Mouse (Mus musculus) forebrain, embryonic 15.5 days (tissue): ENCODE data around the gene Esyt2. TPM values are rescaled to one million over a fixed set of nuclear protein-coding genes. Genes with fewer than 3 reads are reported as not detected.
"Not testable (repeated sequence)": the region's sequence is repeated elsewhere in the genome, so short reads cannot be mapped to it uniquely, and the experiment has no call there.

Source experiments
- ATAC-seq: fragments of 200-750 bp; cut with Nextera tagmentation; replicated peaks from 2 replicates; pipeline ENCODE4 v1.8.0; 2017; ENCODE audit warnings: mild to moderate bottlenecking, moderate TSS enrichment, moderate library complexity
- H3K27ac ChIP-seq: fragments of 300-500 bp; sonication (generic); replicated peaks from 2 replicates; pipeline ENCODE4 v1.5.1; 2015; ENCODE audit warnings: mild to moderate bottlenecking, inconsistent platforms
- H3K27me3 ChIP-seq: fragments of 300-500 bp; sonication (generic); 2 replicates; pipeline ENCODE4 v1.6.1; 2015; ENCODE audit warnings: inconsistent platforms
- H3K36me3 ChIP-seq: fragments of 300-500 bp; sonication (generic); 2 replicates; pipeline ENCODE4 v1.6.1; 2015; ENCODE audit warnings: mild to moderate bottlenecking, inconsistent platforms
- H3K4me1 ChIP-seq: fragments of 300-500 bp; sonication (generic); 2 replicates; pipeline ENCODE4 v1.6.1; 2015; ENCODE audit warnings: inconsistent platforms
- H3K4me2 ChIP-seq: fragments of 300-500 bp; sonication (generic); replicated peaks from 2 replicates; pipeline ENCODE4 v1.6.1; 2015; ENCODE audit warnings: mild to moderate bottlenecking, inconsistent platforms
- H3K4me3 ChIP-seq: fragments of 300-500 bp; sonication (generic); 2 replicates; pipeline ENCODE4 v1.5.1; 2015; ENCODE audit warnings: mild to moderate bottlenecking, inconsistent platforms
- H3K9ac ChIP-seq: fragments of 300-500 bp; sonication (generic); replicated peaks from 2 replicates; pipeline ENCODE4 v1.6.1; 2015; ENCODE audit warnings: mild to moderate bottlenecking, inconsistent platforms
- H3K9me3 ChIP-seq: fragments of 300-500 bp; sonication (generic); 2 replicates; pipeline ENCODE4 v1.6.1; 2016; ENCODE audit warnings: inconsistent platforms
- WGBS: fragments of 180-500 bp; shearing (Covaris S2); methylation state at CpG from one replicate; pipeline ENCODE4 v1.1.7; 2015; ENCODE audit warnings: mixed read lengths; 5-methylcytosine and 5-hydroxymethylcytosine counted together
- polyA plus RNA-seq: library from polyadenylated mRNA; unstranded; fragments of >200 nt; fragmentation: Nextera tagmentation; extraction: Ambion mirVana; gene quantifications from 2 replicates; pipeline ENCODE4 v1.2.1, GENCODE M21; 2015

Esyt2 gene
- polyA plus RNA-seq, 1 experiment from 2014 or later, result 13.0 TPM

DNA sequence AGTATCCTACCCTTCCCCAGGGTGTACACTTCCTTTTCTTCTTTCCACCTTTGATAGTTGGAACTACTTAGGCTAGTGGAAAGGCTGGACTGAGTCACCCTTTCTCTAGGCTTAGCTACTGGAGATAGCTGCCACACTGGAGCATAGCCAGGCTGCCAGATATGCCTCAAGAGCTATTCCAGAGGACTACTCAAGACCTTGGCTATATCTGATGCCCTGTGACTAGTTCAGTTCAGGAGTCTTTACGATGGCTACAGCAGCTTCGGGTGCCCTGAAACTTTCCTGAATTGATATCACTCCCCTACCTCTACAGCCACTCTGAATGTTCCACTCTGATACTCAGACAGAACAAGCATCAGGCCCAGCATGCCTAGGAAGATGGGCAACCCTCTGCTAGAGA is 16.2 kb upstream of the Esyt2 start:
- no peak overlapping the region for H3K9ac ChIP-seq
- 97% methylated on average over 2 of the region's 2 CpGs for WGBS
- no peaks in the 10 kb centered on the region for H3K9me3 ChIP-seq
- H3K4me2 ChIP-seq, result no peak overlapping the region
- no peaks in the 10 kb centered on the region for H3K36me3 ChIP-seq
- no peak overlapping the region for H3K27ac ChIP-seq
- no peak for ATAC-seq
- no peak overlapping the region for H3K4me3 ChIP-seq
- H3K27me3 ChIP-seq, result no peaks in the 10 kb centered on the region
- H3K4me1 ChIP-seq, result peaks cover 9% of the 10 kb centered on the region; the same call in 1 of the 2 replicates

- H3K36me3 ChIP-seq, result no peaks in the 10 kb centered on the region
- no peak overlapping the region for H3K4me2 ChIP-seq
- no peak overlapping the region for H3K4me3 ChIP-seq
- no peak overlapping the region for H3K9ac ChIP-seq
- H3K27ac ChIP-seq, result no peak overlapping the region
- no peak for ATAC-seq
- no peaks in the 10 kb centered on the region for H3K27me3 ChIP-seq
- H3K4me1 ChIP-seq, result peaks cover 9% of the 10 kb centered on the region; the same call in 1 of the 2 replicates
- no peaks in the 10 kb centered on the region for H3K9me3 ChIP-seq
- 82% methylated on average over 2 of the region's 2 CpGs for WGBS
Observed at GRCm38 (mm10) chr12:116265275-116265674, 15.7 kb upstream of the Esyt2 start.

DNA sequence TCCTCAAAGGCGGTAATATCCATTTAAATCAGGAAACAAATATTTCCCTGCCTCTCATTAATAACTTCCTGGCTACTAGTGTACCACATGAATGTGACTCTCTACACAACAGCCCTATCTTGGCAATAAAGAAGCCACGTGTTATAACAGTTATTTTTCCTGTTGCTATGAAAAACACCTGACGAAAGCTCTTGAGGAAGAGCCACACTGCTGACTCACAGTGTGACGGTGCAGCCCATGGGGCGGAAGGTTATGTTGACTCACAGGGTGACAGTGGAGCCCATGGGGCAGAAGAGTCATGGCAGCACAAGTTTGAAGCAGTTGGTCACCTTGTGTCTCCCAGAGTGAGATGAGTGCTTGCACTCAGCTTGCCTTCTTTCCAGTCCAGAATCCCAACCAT is 11.5 kb upstream of the Esyt2 start:
- Histone ChIP-seq H3K9ac (no peak overlapping the region), H3K9me3 (no peaks in the 10 kb centered on the region), H3K27ac (no peak overlapping the region), H3K4me3 (no peak overlapping the region), H3K4me2 (no peak overlapping the region), H3K4me1 (no peaks in the 10 kb centered on the region), H3K27me3 (no peaks in the 10 kb centered on the region), H3K36me3 (no peaks in the 10 kb centered on the region)
- WGBS, result 87% methylated on average over 5 of the region's 5 CpGs
- ATAC-seq, result no peak

DNA sequence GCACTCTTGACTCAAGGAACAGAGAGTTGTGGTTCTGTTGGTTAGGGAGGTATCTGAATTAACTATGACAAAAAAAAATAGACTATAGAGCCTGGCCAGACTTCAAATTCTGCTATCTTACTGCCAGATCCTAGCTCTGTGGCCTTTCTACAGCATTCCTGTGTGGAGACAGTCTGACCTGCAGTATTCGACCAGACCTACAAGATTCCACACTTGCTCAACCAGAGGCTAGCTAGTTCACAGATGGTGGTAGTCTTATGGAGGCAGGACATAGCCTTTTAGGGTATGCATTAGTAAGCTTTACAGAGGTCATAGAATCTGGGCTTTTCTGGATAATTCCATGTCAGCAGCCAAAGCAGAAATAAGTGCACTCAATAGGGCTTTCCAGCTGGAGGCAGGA is 10.5 kb upstream of the Esyt2 start:
- Histone ChIP-seq H3K9ac (no peak overlapping the region), H3K27ac (no peak overlapping the region), H3K27me3 (no peaks in the 10 kb centered on the region), H3K9me3 (no peaks in the 10 kb centered on the region), H3K4me3 (no peak overlapping the region), H3K4me2 (no peak overlapping the region), H3K36me3 (no peaks in the 10 kb centered on the region), H3K4me1 (no peaks in the 10 kb centered on the region)
- WGBS, result 91% methylated on average over 1 of the region's 1 CpGs
- ATAC-seq, result no peak

- H3K9ac ChIP-seq, result no peak overlapping the region
- no peak overlapping the region for H3K4me2 ChIP-seq
- H3K36me3 ChIP-seq, result no peaks in the 10 kb centered on the region
- no peaks in the 10 kb centered on the region for H3K9me3 ChIP-seq
- no peaks in the 10 kb centered on the region for H3K4me1 ChIP-seq
- H3K27me3 ChIP-seq, result no peaks in the 10 kb centered on the region
- no peak overlapping the region for H3K4me3 ChIP-seq
- 100% methylated on average over 2 of the region's 2 CpGs for WGBS
- ATAC-seq, result no peak
- H3K27ac ChIP-seq, result no peak overlapping the region
Observed at GRCm38 (mm10) chr12:116271071-116271470, 9.9 kb upstream of the Esyt2 start.

GRCm38 (mm10) chr12:116273733-116274132 is 7.3 kb upstream of the Esyt2 start:
- Histone ChIP-seq H3K9ac (no peak overlapping the region), H3K27ac (no peak overlapping the region), H3K9me3 (no peaks in the 10 kb centered on the region), H3K4me1 (no peaks in the 10 kb centered on the region), H3K27me3 (no peaks in the 10 kb centered on the region), H3K4me3 (no peak overlapping the region), H3K36me3 (no peaks in the 10 kb centered on the region), H3K4me2 (no peak overlapping the region)
- WGBS, result 48% methylated on average over 1 of the region's 1 CpGs
- ATAC-seq, result no peak

- H3K27me3 ChIP-seq, H3K4me3 ChIP-seq, H3K9ac ChIP-seq, H3K36me3 ChIP-seq, H3K9me3 ChIP-seq, H3K27ac ChIP-seq, ATAC-seq, H3K4me2 ChIP-seq, H3K4me1 ChIP-seq: not testable (repeated sequence)
- 89% methylated on average over 2 of the region's 2 CpGs for WGBS
Observed at GRCm38 (mm10) chr12:116275086-116275485, 5.9 kb upstream of the Esyt2 start, which contains the start of gene Gm11027. TSS of gene Gm11027 (plus strand) at chr12:116275386.

- Histone ChIP-seq H3K9me3 (no peaks in the 10 kb centered on the region), H3K4me3 (no peak overlapping the region), H3K4me2 (no peak overlapping the region), H3K9ac (no peak overlapping the region), H3K4me1 (peaks cover 7% of the 10 kb centered on the region), H3K36me3 (no peaks in the 10 kb centered on the region), H3K27me3 (no peaks in the 10 kb centered on the region), H3K27ac (no peak overlapping the region)
- no peak for ATAC-seq
- 94% methylated on average over 4 of the region's 4 CpGs for WGBS
Observed at GRCm38 (mm10) chr12:116275631-116276030, 5.4 kb upstream of the Esyt2 start.

GRCm38 (mm10) chr12:116276961-116277360 is 4.0 kb upstream of the Esyt2 start:
- no peak overlapping the region for H3K4me2 ChIP-seq
- no peak for ATAC-seq
- no peak overlapping the region for H3K4me3 ChIP-seq
- 83% methylated on average over 2 of the region's 2 CpGs for WGBS
- no peak overlapping the region for H3K27ac ChIP-seq
- peaks cover 9% of the 10 kb centered on the region for H3K4me1 ChIP-seq
- no peaks in the 10 kb centered on the region for H3K27me3 ChIP-seq
- no peaks in the 10 kb centered on the region for H3K36me3 ChIP-seq
- H3K9ac ChIP-seq, result no peak overlapping the region
- H3K9me3 ChIP-seq, result no peaks in the 10 kb centered on the region

- Histone ChIP-seq H3K27me3 (no peaks in the 10 kb centered on the region), H3K4me3 (no peak overlapping the region), H3K4me1 (peaks cover 18% of the 10 kb centered on the region), H3K27ac (no peak overlapping the region), H3K36me3 (no peaks in the 10 kb centered on the region), H3K4me2 (no peak overlapping the region), H3K9me3 (no peaks in the 10 kb centered on the region), H3K9ac (no peak overlapping the region)
- WGBS, result 91% methylated on average over 1 of the region's 1 CpGs
- no peak for ATAC-seq
Observed at GRCm38 (mm10) chr12:116278541-116278940, 2.5 kb upstream of the Esyt2 start.

GRCm38 (mm10) chr12:116279181-116279580 is 1.8 kb upstream of the Esyt2 start:
- no peak for ATAC-seq

DNA sequence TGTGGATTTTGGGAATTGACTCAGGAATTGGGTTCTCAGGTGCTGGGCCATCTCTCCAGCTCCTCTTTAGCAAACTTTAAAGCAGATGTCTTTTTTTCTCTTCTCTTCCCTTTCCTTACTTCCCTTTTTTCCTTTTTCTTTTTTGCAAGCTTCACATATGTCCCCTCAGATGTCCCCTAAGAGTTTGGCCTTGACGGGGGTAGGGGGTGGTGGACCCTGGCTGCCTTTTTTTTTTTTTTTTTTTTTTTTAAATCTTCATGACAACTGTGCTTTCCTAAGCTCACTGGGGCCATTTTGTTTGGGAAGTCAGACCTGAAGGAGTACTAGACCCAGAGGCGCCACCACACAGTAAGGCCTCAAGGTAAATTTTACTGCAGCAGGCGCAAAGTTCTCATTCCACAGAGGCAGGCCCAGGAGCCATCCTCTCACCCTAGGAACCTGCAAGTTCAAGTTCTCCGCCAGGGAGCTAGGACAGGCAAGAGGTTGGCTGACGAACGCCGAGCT is 795 bp upstream of the Esyt2 start:
- Histone ChIP-seq H3K9ac (peak overlapping the region; percentile 96), H3K27me3 (no peaks in the 10 kb centered on the region), H3K4me3 (peak overlapping the region; percentile 100), H3K9me3 (no peaks in the 10 kb centered on the region), H3K4me1 (peaks cover 18% of the 10 kb centered on the region), H3K27ac (peak overlapping the region; percentile 97), H3K36me3 (no peaks in the 10 kb centered on the region), H3K4me2 (peak overlapping the region; percentile 65)
- ATAC-seq, result no peak
- WGBS, result 1% methylated on average over 7 of the region's 7 CpGs

More at GRCm38 (mm10) chr12:116279181-116279580, 1.8 kb upstream of the Esyt2 start:
- Histone ChIP-seq H3K36me3 (no peaks in the 10 kb centered on the region), H3K4me3 (no peak overlapping the region), H3K9ac (no peak overlapping the region), H3K27me3 (no peaks in the 10 kb centered on the region), H3K4me1 (peaks cover 18% of the 10 kb centered on the region), H3K27ac (no peak overlapping the region), H3K4me2 (no peak overlapping the region), H3K9me3 (no peaks in the 10 kb centered on the region)
- 91% methylated on average over 2 of the region's 2 CpGs for WGBS
